Mouse (Mus musculus): ENCODE measurements around the gene Tssk1. TPM values are rescaled to one million over a fixed set of nuclear protein-coding genes. Genes with fewer than 3 reads are reported as not detected.

Tssk1 gene
- polyA plus RNA-seq, 1 experiment from 2014 or later, result 0.06 TPM

- Histone ChIP-seq H3K9ac (ENCODE audit: low read length) (no peak overlapping the region; the same call in 1 of the 2 replicates), H3K9me3 (ENCODE audit: control insufficient read depth, low read length) (no peaks in the 10 kb centered on the region), H3K4me3 (ENCODE audit: low read depth, low read length) (no peak overlapping the region), H3K36me3 (ENCODE audit: control insufficient read depth, insufficient read depth, low read length) (no peaks in the 10 kb centered on the region), H3K4me1 (replicated peaks; ENCODE audit: control insufficient read depth, insufficient read depth) (peaks cover 6% of the 10 kb centered on the region; the same call in 1 of the 2 replicates), H3K27ac (replicated peaks) (no peak overlapping the region), H3K4me2 (replicated peaks; ENCODE audit: low read depth) (peak overlapping the region; percentile 75), H3K27me3 (ENCODE audit: control insufficient read depth, insufficient read depth, low read length) (no peaks in the 10 kb centered on the region)
- ATAC-seq (ENCODE audit: low FRiP score, low TSS enrichment) (no peak), DNase-seq (ENCODE audit: low spot score) (no peak)
- 80% methylated on average over 6 of the region's 6 CpGs for WGBS
- TF ChIP-seq EP300 (optimal IDR thresholded peaks at IDR 0.05), result no peak
- TF ChIP-seq CTCF (IDR thresholded peaks at IDR 0.05; ENCODE audit: low read depth), result no peak
Measured at GRCm38 (mm10) chr16:17889689-17890341, 4.2 kb upstream of the Tssk1 start.

DNA sequence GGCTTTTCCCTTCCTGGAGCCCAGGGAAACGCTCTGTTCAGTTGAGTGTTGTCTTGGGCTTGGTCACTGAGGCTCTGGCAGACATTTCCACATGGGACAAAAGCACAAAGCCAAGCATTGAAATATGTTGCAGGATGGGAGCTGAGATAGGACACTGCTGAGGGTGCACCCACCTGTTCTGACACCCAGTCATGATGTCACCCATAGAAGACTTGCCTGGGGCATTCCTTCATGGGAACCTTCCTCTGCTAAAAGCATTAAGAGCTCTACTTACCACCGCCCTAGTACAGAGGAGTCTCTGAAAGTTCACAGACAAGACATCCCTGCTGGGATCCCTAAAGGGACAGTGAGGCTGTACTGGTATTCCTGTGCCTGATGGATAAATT lies 3.7 kb upstream of the Tssk1 start:
- no peaks in the 10 kb centered on the region for H3K36me3 ChIP-seq (ENCODE audit: control insufficient read depth, insufficient read depth, low read length)
- DNase-seq (ENCODE audit: low spot score), result no peak
- peak overlapping the region; percentile 93; the same call in 1 of the 2 replicates for H3K27ac ChIP-seq (replicated peaks)
- H3K4me2 ChIP-seq (replicated peaks; ENCODE audit: low read depth), result peak overlapping the region; percentile 75
- WGBS, result 50% methylated on average over 2 of the region's 2 CpGs
- H3K27me3 ChIP-seq (ENCODE audit: control insufficient read depth, insufficient read depth, low read length), result no peaks in the 10 kb centered on the region
- ATAC-seq (ENCODE audit: low FRiP score, low TSS enrichment), result no peak
- peak overlapping the region; percentile 80 for H3K4me3 ChIP-seq (ENCODE audit: low read depth, low read length)
- H3K9ac ChIP-seq (ENCODE audit: low read length), result peak overlapping the region; percentile 89
- no peaks in the 10 kb centered on the region for H3K9me3 ChIP-seq (ENCODE audit: control insufficient read depth, low read length)
- no peak for TF ChIP-seq EP300 (optimal IDR thresholded peaks at IDR 0.05)
- TF ChIP-seq CTCF (IDR thresholded peaks at IDR 0.05; ENCODE audit: low read depth), result no peak
- H3K4me1 ChIP-seq (replicated peaks; ENCODE audit: control insufficient read depth, insufficient read depth), result peaks cover 6% of the 10 kb centered on the region; the same call in 1 of the 2 replicates

- Histone ChIP-seq H3K27ac (replicated peaks) (peak overlapping the region; percentile 93), H3K4me1 (replicated peaks; ENCODE audit: control insufficient read depth, insufficient read depth) (peaks cover 6% of the 10 kb centered on the region; the same call in 1 of the 2 replicates), H3K36me3 (ENCODE audit: control insufficient read depth, insufficient read depth, low read length) (no peaks in the 10 kb centered on the region), H3K4me2 (replicated peaks; ENCODE audit: low read depth) (peak overlapping the region; percentile 75), H3K9ac (ENCODE audit: low read length) (peak overlapping the region; percentile 89), H3K4me3 (ENCODE audit: low read depth, low read length) (peak overlapping the region; percentile 80), H3K27me3 (ENCODE audit: control insufficient read depth, insufficient read depth, low read length) (no peaks in the 10 kb centered on the region), H3K9me3 (ENCODE audit: control insufficient read depth, low read length) (no peaks in the 10 kb centered on the region)
- ATAC-seq (ENCODE audit: low FRiP score, low TSS enrichment) (peak; percentile 77), DNase-seq (ENCODE audit: low spot score) (peak; percentile 95)
- TF ChIP-seq EP300 (optimal IDR thresholded peaks at IDR 0.05) (no peak), CTCF (IDR thresholded peaks at IDR 0.05; ENCODE audit: low read depth) (peak; percentile 1; the same call in 1 of the 2 replicates)
- WGBS, result under 1% methylated on average over 37 of the region's 44 CpGs
Measured at GRCm38 (mm10) chr16:17890917-17891566, 3.0 kb upstream of the Tssk1 start.

- H3K4me2 ChIP-seq (replicated peaks; ENCODE audit: low read depth), result peak within 1 kb of the TSS; percentile 75
- DNase-seq (ENCODE audit: low spot score), result peak; percentile 100
Measured at GRCm38 (mm10) chr16:17891567-17891959, 2.5 kb upstream of the Tssk1 start, which contains the start of gene Gm20518. TSS of gene Gm20518 (minus strand) at chr16:17891671.

DNA sequence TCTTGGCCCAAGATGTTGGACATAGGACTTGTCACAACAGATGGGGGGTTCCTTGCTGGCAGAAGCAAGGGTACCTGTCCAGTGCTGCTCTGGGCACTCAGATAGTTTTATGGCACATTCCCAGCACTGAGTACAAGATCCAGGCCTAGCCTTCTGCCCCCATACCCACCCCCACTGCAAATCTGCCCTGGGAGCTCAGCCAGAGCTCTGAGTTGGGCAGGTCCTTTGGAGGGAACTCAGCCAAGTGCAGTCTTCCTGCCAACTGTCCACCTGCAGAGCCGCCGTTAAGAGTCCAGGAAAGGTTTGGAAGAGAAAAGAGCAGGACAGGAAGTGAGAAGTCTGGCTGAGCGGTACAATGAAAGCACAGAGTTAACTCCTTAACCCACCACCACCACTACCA lies 1.4 kb upstream of the Tssk1 start:
- Histone ChIP-seq H3K27me3 (ENCODE audit: control insufficient read depth, insufficient read depth, low read length) (no peaks in the 10 kb centered on the region), H3K4me2 (replicated peaks; ENCODE audit: low read depth) (no peak overlapping the region), H3K4me3 (ENCODE audit: low read depth, low read length) (no peak overlapping the region), H3K36me3 (ENCODE audit: control insufficient read depth, insufficient read depth, low read length) (no peaks in the 10 kb centered on the region), H3K9ac (ENCODE audit: low read length) (no peak overlapping the region), H3K4me1 (replicated peaks; ENCODE audit: control insufficient read depth, insufficient read depth) (peaks cover 6% of the 10 kb centered on the region; the same call in 1 of the 2 replicates), H3K27ac (replicated peaks) (no peak overlapping the region; the same call in 1 of the 2 replicates), H3K9me3 (ENCODE audit: control insufficient read depth, low read length) (no peaks in the 10 kb centered on the region)
- ATAC-seq (ENCODE audit: low FRiP score, low TSS enrichment) (no peak), DNase-seq (ENCODE audit: low spot score) (peak; percentile 36)
- WGBS, result 36% methylated on average over 3 of the region's 3 CpGs
- TF ChIP-seq EP300 (optimal IDR thresholded peaks at IDR 0.05), result no peak
- TF ChIP-seq CTCF (IDR thresholded peaks at IDR 0.05; ENCODE audit: low read depth), result no peak

More at GRCm38 (mm10) chr16:17891567-17891959, 2.5 kb upstream of the Tssk1 start, which contains the start of gene Gm20518:
- no peaks in the 10 kb centered on the region for H3K27me3 ChIP-seq (ENCODE audit: control insufficient read depth, insufficient read depth, low read length)
- H3K9me3 ChIP-seq (ENCODE audit: control insufficient read depth, low read length), result no peaks in the 10 kb centered on the region
- H3K4me3 ChIP-seq (ENCODE audit: low read depth, low read length), result peak within 1 kb of the TSS; percentile 80
- WGBS, result under 1% methylated on average over 27 of the region's 38 CpGs
- H3K27ac ChIP-seq (replicated peaks), result peak within 1 kb of the TSS; percentile 93
- ATAC-seq (ENCODE audit: low FRiP score, low TSS enrichment), result peak; percentile 98
- peak within 1 kb of the TSS; percentile 89 for H3K9ac ChIP-seq (ENCODE audit: low read length)
- peaks cover 6% of the 10 kb centered on the region; the same call in 1 of the 2 replicates for H3K4me1 ChIP-seq (replicated peaks; ENCODE audit: control insufficient read depth, insufficient read depth)
- TF ChIP-seq CTCF (IDR thresholded peaks at IDR 0.05; ENCODE audit: low read depth) (peak; percentile 27; the same call in 1 of the 2 replicates), EP300 (optimal IDR thresholded peaks at IDR 0.05) (no peak)
- H3K36me3 ChIP-seq (ENCODE audit: control insufficient read depth, insufficient read depth, low read length), result no peaks in the 10 kb centered on the region
